Comparison of ENCODE assay signal across 22 mouse cellular contexts in genomic region chr17:43337643-43338042, GRCm38 (mm10). TPM values are rescaled to one million over a fixed set of nuclear protein-coding genes. Genes with fewer than 3 reads are reported as not detected.
A peak's percentile ranks its signal among the peaks of the same experiment; 100 is the strongest.
DNase-seq lines count a peak whose midpoint lies in the region; ATAC-seq lines count a peak whose summit lies in the region.
"Had no signal": no experiment of that assay in that cellular context is flagged by ENCODE, and none has a peak within 500 bp of the region (broad histone marks: within the 10 kb centered on the region; RNA-seq: fewer than 3 reads in every experiment).

No protein-coding gene starts in this region.

- H3K4me1 ChIP-seq in heart, embryonic 10.5 days = peaks cover 4% of the 10 kb centered on the region; the same call in 1 of the 2 replicates
- peaks cover 2% of the 10 kb centered on the region for H3K4me1 ChIP-seq in lung, embryonic 16.5 days (replicated peaks; ENCODE audit: control insufficient read depth, insufficient read depth, low read length)
- H3K4me1 ChIP-seq: forebrain, embryonic 12.5 days; hindbrain, embryonic 12.5 days had no signal

- DNase-seq in heart, adult 11 months = peak; percentile 92
- no peak for DNase-seq in heart, embryonic 10.5 days (ENCODE audit: low spot score)
- DNase-seq in kidney, adult 9 months = peak; percentile 16
- no peak for DNase-seq in kidney, postnatal 25 days
- DNase-seq in lung, adult 18-20 months = no peak
- DNase-seq: adrenal gland, postnatal 14 days; cerebellum, adult 18-20 months; cerebellum, adult 9-11 months; cerebellum, postnatal 36 days; gastrocnemius, postnatal 25 days; heart, postnatal 4 days had no signal

- H3K9ac ChIP-seq in lung, embryonic 16.5 days (ENCODE audit: low read length) = no peak overlapping the region
- H3K9ac ChIP-seq: embryonic facial prominence, embryonic 13.5 days; forebrain, embryonic 12.5 days; heart, embryonic 13.5 days; hindbrain, embryonic 12.5 days had no signal

- H3K9me3 ChIP-seq in heart, embryonic 10.5 days = no peaks in the 10 kb centered on the region
- no peaks in the 10 kb centered on the region for H3K9me3 ChIP-seq in lung, embryonic 16.5 days (ENCODE audit: control insufficient read depth, low read length)
- H3K9me3 ChIP-seq: embryonic facial prominence, embryonic 13.5 days; forebrain, embryonic 12.5 days; heart, embryonic 13.5 days; hindbrain, embryonic 12.5 days had no signal

- H3K4me2 ChIP-seq in lung, embryonic 16.5 days (ENCODE audit: low read depth, low read length) = no peak overlapping the region
- H3K4me2 ChIP-seq: embryonic facial prominence, embryonic 13.5 days; forebrain, embryonic 12.5 days; heart, embryonic 13.5 days; hindbrain, embryonic 12.5 days had no signal

- H3K27me3 ChIP-seq in heart, embryonic 10.5 days (ENCODE audit: insufficient read depth, poor library complexity, severe bottlenecking) = no peaks in the 10 kb centered on the region
- no peaks in the 10 kb centered on the region for H3K27me3 ChIP-seq in lung, embryonic 16.5 days (ENCODE audit: control insufficient read depth, insufficient read depth, low read depth, low read length)
- H3K27me3 ChIP-seq: embryonic facial prominence, embryonic 13.5 days; forebrain, embryonic 12.5 days; heart, embryonic 13.5 days; hindbrain, embryonic 12.5 days had no signal

- 80% methylated on average over 2 of the region's 2 CpGs for WGBS in heart, embryonic 10.5 days
- 61% methylated on average over 2 of the region's 2 CpGs for WGBS in lung, embryonic 16.5 days

- ATAC-seq in lung, embryonic 16.5 days (ENCODE audit: low read depth) = peak; percentile 71
- ATAC-seq in megakaryocyte, adult 5-6 weeks (ENCODE audit: poor library complexity, severe bottlenecking) = no peak
- ATAC-seq: activated CD4-positive, CD25-positive, alpha-beta regulatory T cell, adult 4 months; forebrain, embryonic 16.5 days; hindbrain, embryonic 16.5 days had no signal

- no peaks in the 10 kb centered on the region for H3K36me3 ChIP-seq in heart, embryonic 10.5 days
- H3K36me3 ChIP-seq in lung, embryonic 16.5 days (ENCODE audit: control insufficient read depth, insufficient read depth, low read length) = no peaks in the 10 kb centered on the region
- H3K36me3 ChIP-seq: embryonic facial prominence, embryonic 13.5 days; forebrain, embryonic 12.5 days; heart, embryonic 13.5 days; hindbrain, embryonic 12.5 days had no signal

- H3K4me3 ChIP-seq in heart, embryonic 10.5 days = no peak overlapping the region
- H3K4me3 ChIP-seq in lung, embryonic 16.5 days (ENCODE audit: low read length) = no peak overlapping the region
- H3K4me3 ChIP-seq: embryonic facial prominence, embryonic 13.5 days; forebrain, embryonic 12.5 days; heart, embryonic 13.5 days; hindbrain, embryonic 12.5 days had no signal

- H3K27ac ChIP-seq in heart, embryonic 10.5 days = no peak overlapping the region
- no peak overlapping the region for H3K27ac ChIP-seq in lung, embryonic 16.5 days (ENCODE audit: low read length)
- H3K27ac ChIP-seq: embryonic facial prominence, embryonic 13.5 days; forebrain, embryonic 12.5 days; heart, embryonic 13.5 days; hindbrain, embryonic 12.5 days had no signal

RNA-seq across cellular contexts. Expression of gene Adgrf5, which starts 22.6 kb away (rescaled TPM):
- 12.6 and 19.4 TPM in 2 replicates for polyA plus RNA-seq in heart, embryonic 10.5 days (2016; fragmentation: Nextera tagmentation; extraction: Ambion mirVana)
- 34.5 and 34.9 TPM in 2 replicates for polyA plus RNA-seq in lung, embryonic 16.5 days (2015; fragmentation: Nextera tagmentation; extraction: Ambion mirVana)
- total RNA-seq in megakaryocyte, adult 5-6 weeks (2015) = 0.07 TPM in 1 of 2 replicates, not detected in the other
- total RNA-seq in megakaryocyte, adult 5-6 weeks (2017) = 0.22 and 0.24 TPM in 2 replicates
- total RNA-seq: granulocyte monocyte progenitor cell, adult 5-6 weeks; MEL had no signal

Comparison
In these comparisons a context has a peak if more than half of its experiments do, and no peak if none do; other contexts are left out.
1. DNase-seq: peak in heart, adult 11 months (single experiment) and kidney, adult 9 months (single experiment); none in heart, embryonic 10.5 days (single experiment), kidney, postnatal 25 days (0 of 2) and lung, adult 18-20 months (0 of 2).